Mouse (Mus musculus) CH12.LX (cell line): ENCODE measurements at regions not wholly inside any gene's neighbourhood (a gene's known extent, or its start where the extent isn't known, plus 50 kb on each side); places are given as distances from the start of the nearest gene placed in this dataset.

Experiments used
- DNase-seq: peaks from one replicate; pipeline ENCODE4 v3.0.0-alpha.2; 2013; ENCODE audit errors: extremely low read depth
- H3K27ac ChIP-seq: 2 replicates; pipeline ENCODE4 v1.5.1; 2012; ENCODE audit warnings: low read depth, mild to moderate bottlenecking, control low read depth, moderate library complexity; ENCODE audit not compliant: insufficient read depth
- H3K27me3 ChIP-seq: replicated peaks from 2 replicates; pipeline ENCODE3; 2012; ENCODE audit warnings: inconsistent platforms
- H3K36me3 ChIP-seq, 2 experiments: replicated peaks in 1 of 2; 2 replicates each; pipeline versions ENCODE3 to v1.6.1; 2012; ENCODE audit warnings: inconsistent platforms in 1 of 2, low read length in 1 of 2, mild to moderate bottlenecking in 1 of 2, mixed read lengths in 1 of 2, moderate library complexity in 1 of 2; ENCODE audit not compliant: control insufficient read depth in 1 of 2, insufficient read depth in 1 of 2
- H3K4me1 ChIP-seq, 2 experiments: 2 replicates each; pipeline ENCODE4 v1.6.1; 2012; ENCODE audit warnings: inconsistent platforms in 1 of 2, moderate library complexity in 1 of 2; ENCODE audit not compliant: insufficient read depth in 2 of 2, control insufficient read depth in 1 of 2
- H3K4me2 ChIP-seq: 2 replicates; pipeline ENCODE4 v1.6.1; 2012; ENCODE audit warnings: low read depth, mild to moderate bottlenecking, control low read depth; ENCODE audit not compliant: poor library complexity, insufficient read depth, severe bottlenecking
- H3K4me3 ChIP-seq, 3 experiments: fragments of 150-350 bp in 1 of 3; sonication (generic) in 1 of 3; replicated peaks in 1 of 3; 2 replicates each; pipeline versions ENCODE3 to v1.5.1; 2011 to 2012; ENCODE audit warnings: low read depth in 2 of 3, low read length in 2 of 3, mild to moderate bottlenecking in 2 of 3, moderate library complexity in 2 of 3, control low read depth in 1 of 3, improper control_type of control experiment in 1 of 3, inconsistent platforms in 1 of 3, mixed read lengths in 1 of 3; ENCODE audit not compliant: poor library complexity in 1 of 3
- H3K79me2 ChIP-seq: replicated peaks from 2 replicates; pipeline ENCODE4 v1.6.1; 2012; ENCODE audit warnings: mild to moderate bottlenecking, moderate library complexity; ENCODE audit not compliant: control insufficient read depth, poor library complexity, insufficient read depth, severe bottlenecking; ENCODE audit errors: extremely low read depth
- H3K9ac ChIP-seq: 2 replicates; pipeline ENCODE4 v1.6.1; 2012; ENCODE audit warnings: low read depth, mild to moderate bottlenecking, control low read depth, moderate library complexity; ENCODE audit not compliant: insufficient read depth
- H3K9me3 ChIP-seq: replicated peaks from 2 replicates; pipeline ENCODE3; 2012; ENCODE audit warnings: low read length, inconsistent platforms, mixed read lengths
- BHLHE40 ChIP-seq: IDR thresholded peaks from 2 replicates; pipeline ENCODE4 v1.6.1; 2011; ENCODE audit warnings: mild to moderate bottlenecking, low read depth, low read length, improper control_type of control experiment
- CHD1 ChIP-seq: IDR thresholded peaks from 2 replicates; pipeline ENCODE4 v1.6.1; 2012; ENCODE audit warnings: low read depth, low read length, improper control_type of control experiment, inconsistent platforms
- CHD2 ChIP-seq: IDR thresholded peaks from 2 replicates; pipeline ENCODE4 v1.6.1; 2011; ENCODE audit warnings: low read length, improper control_type of control experiment
- ELF1 ChIP-seq: IDR thresholded peaks from 2 replicates; pipeline ENCODE4 v1.6.1; 2014; ENCODE audit warnings: low read depth, mild to moderate bottlenecking, inconsistent platforms, low read length, improper control_type of control experiment
- ETS1 ChIP-seq: conservative IDR thresholded peaks from 2 replicates; pipeline ENCODE4 v1.6.1; 2012; ENCODE audit warnings: low read depth, mild to moderate bottlenecking, inconsistent platforms, low read length, improper control_type of control experiment, moderate library complexity
- MAFK ChIP-seq: IDR thresholded peaks from 2 replicates; pipeline ENCODE4 v1.6.1; 2011; ENCODE audit warnings: low read length, improper control_type of control experiment; ENCODE audit not compliant: insufficient replicate concordance
- MAX ChIP-seq: IDR thresholded peaks from 2 replicates; pipeline ENCODE4 v1.6.1; 2011; ENCODE audit warnings: low read length, improper control_type of control experiment
- MAZ ChIP-seq: IDR thresholded peaks from 2 replicates; pipeline ENCODE4 v1.6.1; 2012; ENCODE audit warnings: low read depth, mild to moderate bottlenecking, inconsistent platforms, low read length, improper control_type of control experiment, moderate library complexity
- MXI1 ChIP-seq: IDR thresholded peaks from 2 replicates; pipeline ENCODE4 v1.6.1; 2011; ENCODE audit warnings: mild to moderate bottlenecking, low read depth, low read length, improper control_type of control experiment
- MYC ChIP-seq: IDR thresholded peaks from 2 replicates; pipeline ENCODE4 v1.6.1; 2011; ENCODE audit warnings: low read depth, mild to moderate bottlenecking, improper control_type of control experiment, low read length
- NELFE ChIP-seq: IDR thresholded peaks from 2 replicates; pipeline ENCODE4 v1.6.1; 2011; ENCODE audit warnings: low read depth, low read length, improper control_type of control experiment
- POLR2A ChIP-seq: IDR thresholded peaks from 2 replicates; pipeline ENCODE4 v1.6.1; 2011; ENCODE audit warnings: low read depth, mild to moderate bottlenecking, improper control_type of control experiment, low read length
- RAD21 ChIP-seq: IDR thresholded peaks from 2 replicates; pipeline ENCODE4 v1.6.1; 2011; ENCODE audit warnings: low read depth, mild to moderate bottlenecking, low read length, improper control_type of control experiment, moderate library complexity
- RCOR1 ChIP-seq: conservative IDR thresholded peaks from 2 replicates; pipeline ENCODE4 v1.6.1; 2012; ENCODE audit warnings: low read depth, mild to moderate bottlenecking, inconsistent platforms, low read length, improper control_type of control experiment
- SIN3A ChIP-seq: IDR thresholded peaks from 2 replicates; pipeline ENCODE4 v1.6.1; 2012; ENCODE audit warnings: low read length, improper control_type of control experiment, inconsistent platforms
- SMC3 ChIP-seq: IDR thresholded peaks from 2 replicates; pipeline ENCODE4 v1.6.1; 2011; ENCODE audit warnings: low read depth, low read length, improper control_type of control experiment
- TBP ChIP-seq: conservative IDR thresholded peaks from 2 replicates; pipeline ENCODE4 v1.6.1; 2011; ENCODE audit warnings: low read depth, low read length, improper control_type of control experiment
- dilution Hi-C: fragments of 300-500 bp; cut with MboI; formaldehyde crosslinking; loops from 2 replicates; pipeline ENCODE4 v1.14.3; 2020; ENCODE audit warnings: low sequenced_read_pairs; ENCODE audit not compliant: extremely low pct_unique_long_range_greater_than_20kb, extremely low pct_ligation_motif_present
- in situ Hi-C: fragments of 300-500 bp; cut with MboI; formaldehyde crosslinking; loops from 3 replicates; pipeline ENCODE4 v1.14.3; 2019; ENCODE audit warnings: low sequenced_read_pairs, low pct_ligation_motif_present, low pct_unique_long_range_greater_than_20kb, mixed read lengths

DNA sequence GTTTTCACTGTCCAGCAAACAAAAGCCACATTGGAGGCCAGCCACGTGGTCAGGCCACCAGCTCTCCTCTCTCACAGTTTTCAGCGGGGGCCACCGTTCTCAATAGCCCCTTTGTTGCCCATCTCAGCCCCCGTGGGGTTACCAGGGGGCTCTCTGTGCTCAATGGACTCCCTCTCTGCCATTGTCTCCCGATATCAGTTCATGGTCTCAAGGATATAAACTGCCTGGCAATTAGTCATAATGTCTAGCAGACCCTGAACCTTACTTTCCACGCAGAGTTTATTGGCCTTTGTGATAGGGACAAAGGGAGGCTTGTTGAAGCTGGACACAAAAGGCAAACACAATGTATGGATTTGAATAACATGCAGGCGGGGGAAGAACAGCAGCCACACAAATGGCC lies 345.9 kb upstream of the Maf start:
- peaks cover 21% of the 10 kb centered on the region for H3K9me3 ChIP-seq
- no peak overlapping the region for H3K4me3 ChIP-seq
- no peak overlapping the region for H3K27ac ChIP-seq
- DNase-seq = no peak
- no peaks in the 10 kb centered on the region for H3K79me2 ChIP-seq
- in situ Hi-C loops (no loop called here), dilution Hi-C loops (no loop called here)
- no peak overlapping the region for H3K4me2 ChIP-seq
- TF ChIP-seq SIN3A = no peak
- TF ChIP-seq MXI1 = no peak
- no peak for TF ChIP-seq CHD1
- H3K9ac ChIP-seq = no peak overlapping the region
- H3K27me3 ChIP-seq = peaks cover 24% of the 10 kb centered on the region
- no peaks in the 10 kb centered on the region for H3K36me3 ChIP-seq
- no peaks in the 10 kb centered on the region for H3K4me1 ChIP-seq

DNA sequence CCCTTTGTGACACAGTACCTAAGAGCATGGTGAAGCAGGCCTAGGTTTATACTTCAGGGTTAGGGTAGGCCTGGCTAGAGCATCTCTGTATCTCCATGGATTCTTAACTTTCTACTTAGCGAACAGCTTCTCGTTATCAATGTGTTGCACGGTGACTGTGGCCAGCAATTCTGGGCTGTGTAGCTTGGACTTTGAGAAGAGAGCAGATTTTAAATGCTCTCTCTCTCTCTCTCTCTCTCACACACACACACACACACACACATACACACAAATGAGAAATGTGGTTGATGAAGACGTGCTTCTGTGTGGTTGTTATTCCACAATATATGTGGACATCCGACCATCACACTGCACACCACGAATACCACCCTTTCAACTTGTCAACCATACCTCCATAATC lies 345.4 kb upstream of the Maf start:
- Histone ChIP-seq H3K4me3 (no peak overlapping the region), H3K9me3 (peaks cover 21% of the 10 kb centered on the region), H3K36me3 (no peaks in the 10 kb centered on the region), H3K27ac (no peak overlapping the region), H3K79me2 (no peaks in the 10 kb centered on the region), H3K4me1 (no peaks in the 10 kb centered on the region), H3K9ac (no peak overlapping the region), H3K4me2 (no peak overlapping the region), H3K27me3 (peaks cover 24% of the 10 kb centered on the region)
- dilution Hi-C loops = no loop called here
- in situ Hi-C loops = no loop called here
- TF ChIP-seq POLR2A = no peak
- TF ChIP-seq TBP = no peak
- TF ChIP-seq SIN3A = no peak
- no peak for TF ChIP-seq MAZ
- no peak for TF ChIP-seq ELF1
- no peak for TF ChIP-seq BHLHE40
- no peak for TF ChIP-seq MAX
- no peak for TF ChIP-seq ETS1
- TF ChIP-seq MXI1 = no peak
- no peak for TF ChIP-seq MYC
- no peak for TF ChIP-seq MAFK
- no peak for TF ChIP-seq SMC3
- no peak for TF ChIP-seq RAD21
- TF ChIP-seq NELFE = no peak
- TF ChIP-seq RCOR1 = no peak
- no peak for TF ChIP-seq CHD2
- DNase-seq = no peak
